Mouse (Mus musculus) left cerebral cortex, postnatal 14 days (tissue): Measurements from ENCODE around the gene Plcxd1. TPM values are rescaled to one million over a fixed set of nuclear protein-coding genes. Genes with fewer than 3 reads are reported as not detected.
A peak's percentile ranks its signal among the peaks of the same experiment; 100 is the strongest.
"Not testable (repeated sequence)": the region's sequence is repeated elsewhere in the genome, so short reads cannot be mapped to it uniquely, and the experiment has no call there.

Source experiments
- DNase-seq, 2 experiments: peaks; one replicate each; pipeline ENCODE4 v3.0.0; 2021 to 2022; ENCODE audit warnings: low spot score in 2 of 2, mixed read lengths in 1 of 2
- intact Hi-C: fragments of 180-260 bp; cut with DNase I; formaldehyde crosslinking; loops from one replicate; pipeline ENCODE4 v1.15.1; 2025
- total RNA-seq, 2 experiments: library from RNA; stranded (reverse); gene quantifications; 2 replicates each; pipeline ENCODE4 v1.2.3; 2021

Plcxd1 gene
- total RNA-seq, 2 experiments from 2014 or later: 8.6 to 8.7 TPM

DNA sequence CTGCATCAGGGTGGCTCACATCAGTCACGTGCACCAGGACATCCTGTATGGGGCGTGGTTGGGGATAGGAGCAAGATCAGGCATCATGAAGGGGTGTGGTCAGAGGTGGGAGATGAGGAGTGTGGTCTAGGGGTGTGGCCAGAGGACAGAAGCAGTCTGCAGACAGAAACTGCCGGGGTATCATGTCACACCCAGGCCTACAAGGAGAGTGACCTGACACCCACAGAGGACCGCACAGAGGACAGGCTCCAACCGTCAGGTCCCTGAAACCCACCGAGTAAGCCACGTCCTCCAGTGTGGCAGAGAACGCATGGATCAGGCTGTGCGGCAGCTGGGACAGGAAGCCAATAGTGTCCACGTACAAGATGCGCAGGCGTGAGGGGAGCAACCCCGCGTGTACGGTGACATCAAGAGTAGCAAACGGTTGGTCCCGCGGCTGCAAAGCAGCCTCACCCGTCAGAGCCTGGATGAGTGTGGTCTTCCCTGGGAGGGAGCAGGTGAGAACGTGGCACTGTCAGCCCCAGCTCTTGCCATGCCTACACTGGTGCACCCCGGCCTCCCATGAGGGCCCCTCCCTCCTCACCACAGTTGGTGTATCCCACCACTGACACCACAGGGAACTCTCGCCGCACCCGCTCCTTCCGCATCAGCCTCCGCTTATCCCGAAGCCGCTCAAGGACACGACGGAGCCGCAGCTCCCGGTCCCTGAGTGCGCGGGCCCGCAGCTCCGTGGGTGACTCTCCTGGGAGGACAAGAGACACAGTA, 5.0 kb downstream of the Plcxd1 start:
- intact Hi-C loops: loop anchor here (5.0 to 10.0 kb wide), 2 partner anchors 547 to 1440 kb away; partner anchors contain the start of genes Crlf2, Dgkq and Idua
- peak in 1 of 2 experiments; percentile 19 for DNase-seq

DNA sequence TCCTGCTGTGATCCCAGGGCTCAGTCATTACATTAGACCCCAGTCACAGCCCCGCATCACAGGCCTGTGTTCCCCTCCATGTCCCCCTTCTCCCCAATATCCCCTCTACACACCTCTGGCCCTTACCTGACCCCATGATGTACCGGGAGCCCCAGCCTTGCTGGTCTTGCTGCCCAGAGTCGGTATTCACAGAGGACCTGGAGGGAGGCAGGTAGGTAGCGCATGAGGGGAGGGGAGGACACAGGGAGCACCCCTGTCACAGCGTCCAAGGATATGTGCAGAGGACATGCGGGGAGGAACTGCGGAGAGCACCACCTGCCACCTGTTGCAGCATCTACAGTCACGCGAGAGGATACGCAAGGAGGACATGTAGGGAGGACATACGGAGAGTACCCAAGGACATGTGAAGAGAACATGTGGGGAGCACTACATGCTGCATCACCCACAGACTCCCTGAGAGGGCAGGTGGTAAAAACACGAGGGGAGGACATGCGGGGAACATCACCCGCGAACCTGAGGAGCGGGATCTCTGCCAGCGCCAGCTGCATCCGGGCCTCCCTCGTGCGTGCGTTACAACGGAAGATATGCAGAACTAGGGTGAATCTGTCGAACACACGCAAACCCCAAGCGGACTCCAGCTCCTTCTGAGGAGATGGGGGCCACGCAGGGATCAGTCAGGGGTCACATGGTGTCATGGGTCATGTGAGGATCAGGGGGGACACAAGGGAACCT, 6.5 kb downstream of the Plcxd1 start:
- intact Hi-C loops: loop anchor here (5.0 to 10.0 kb wide), 2 partner anchors 549 to 1442 kb away; partner anchors contain the start of genes Crlf2, Dgkq and Idua

GRCm38 (mm10) chr5:110106901-110107564, 7.3 kb downstream of the Plcxd1 start:
- peak; percentile 34 to 49 for DNase-seq
- intact Hi-C loops: loop anchor here (5.0 to 10.0 kb wide), 2 partner anchors 550 to 1442 kb away; partner anchors contain the start of genes Crlf2, Dgkq and Idua

More for the DNA sequence above, 6.5 kb downstream of the Plcxd1 start:
- peak; percentile 26 to 70 for DNase-seq

DNA sequence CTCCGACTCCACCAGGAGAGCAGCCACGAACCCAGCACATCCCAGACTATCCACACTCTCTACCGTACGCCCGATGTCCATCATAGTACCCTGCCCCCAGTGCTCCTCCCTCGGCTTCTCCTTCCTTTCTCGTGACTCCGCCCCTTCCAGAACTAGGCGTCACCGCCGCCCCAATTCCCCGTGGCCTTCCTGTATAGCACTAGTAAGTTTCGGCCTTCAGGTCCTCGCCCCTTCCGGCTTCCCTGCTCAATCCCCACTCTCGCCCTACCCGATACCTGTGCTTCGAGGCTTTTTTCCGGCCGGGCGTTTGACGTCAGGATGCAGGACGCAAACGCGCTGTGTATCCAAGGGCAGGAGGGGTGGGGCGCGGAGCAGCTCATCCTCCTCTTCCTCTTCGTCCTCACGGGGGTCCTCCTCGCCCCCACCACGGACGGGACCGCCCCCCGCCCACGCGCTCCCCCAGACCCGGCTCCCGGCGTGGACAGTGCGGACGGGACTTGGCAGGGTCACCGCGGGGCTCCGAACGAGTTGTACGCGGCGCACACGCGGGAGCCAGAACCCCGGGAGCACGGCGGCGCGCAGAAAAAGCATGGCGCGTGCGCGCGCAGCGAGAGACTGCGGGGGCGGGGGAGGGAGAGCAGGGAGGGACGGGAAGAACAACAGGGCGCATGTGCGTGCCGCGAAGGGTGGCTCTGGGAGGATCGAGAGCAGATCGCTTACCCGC, 8.0 kb downstream of the Plcxd1 start, which contains the start of gene Gtpbp6:
Gene Gtpbp6 (minus strand): TSS at position 617 of the 724 bp plus-strand sequence.
- intact Hi-C loops: loop anchor here (5.0 to 10.0 kb wide), 2 partner anchors 550 to 1443 kb away; partner anchors contain the start of genes Crlf2, Dgkq and Idua
- peak; percentile 94 to 97 for DNase-seq

DNA sequence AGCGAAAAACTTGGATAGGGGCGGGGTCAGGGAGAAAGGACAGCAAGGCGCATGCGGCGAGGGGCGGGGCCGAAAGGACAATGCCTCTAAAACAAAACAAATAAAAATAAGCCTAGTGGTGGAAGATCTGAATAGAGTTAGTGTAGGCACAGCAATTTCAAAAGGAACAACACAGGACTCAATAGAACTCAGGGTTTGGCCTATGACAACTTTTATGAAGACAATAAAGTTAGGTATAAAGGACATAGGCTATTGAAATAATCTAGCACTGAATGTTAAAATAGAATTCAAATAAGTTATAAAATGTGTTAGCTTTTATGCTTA, 8.5 kb downstream of the Plcxd1 start:
- intact Hi-C loops: loop anchor here (5.0 to 10.0 kb wide), 2 partner anchors 551 to 1443 kb away; partner anchors contain the start of genes Crlf2, Dgkq and Idua
- DNase-seq: no peak

DNA sequence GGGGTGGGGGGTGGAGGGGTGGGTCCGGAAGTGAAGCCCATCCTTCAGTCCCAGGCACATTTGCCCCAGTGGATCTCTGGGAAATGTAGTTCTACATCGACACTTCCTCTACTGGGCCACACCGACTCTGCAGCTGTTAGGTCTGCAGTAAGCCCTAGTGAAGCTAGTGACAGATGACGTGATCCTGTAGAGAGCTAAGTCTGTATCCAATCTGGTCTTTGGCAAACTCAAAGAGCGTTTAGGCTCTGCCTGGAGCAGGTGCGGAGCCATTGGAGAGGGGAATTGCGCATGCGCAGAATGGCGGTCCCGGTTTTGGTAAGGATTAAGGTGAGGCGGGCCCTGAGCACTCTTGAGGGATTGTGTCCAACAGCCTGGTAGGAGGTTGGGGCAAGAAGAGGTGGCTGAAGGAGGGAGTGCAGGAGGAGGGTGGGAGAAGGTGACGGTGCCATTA, 10.2 kb downstream of the Plcxd1 start, which contains the start of gene Zfp605:
Gene Zfp605 (plus strand): TSS at position 102 of the 451 bp plus-strand sequence.
- DNase-seq: peak; percentile 94
- intact Hi-C loops: loop anchor here (5.0 to 10.0 kb wide), 2 partner anchors 553 to 1445 kb away; partner anchors contain the start of genes Crlf2, Dgkq and Idua

DNA sequence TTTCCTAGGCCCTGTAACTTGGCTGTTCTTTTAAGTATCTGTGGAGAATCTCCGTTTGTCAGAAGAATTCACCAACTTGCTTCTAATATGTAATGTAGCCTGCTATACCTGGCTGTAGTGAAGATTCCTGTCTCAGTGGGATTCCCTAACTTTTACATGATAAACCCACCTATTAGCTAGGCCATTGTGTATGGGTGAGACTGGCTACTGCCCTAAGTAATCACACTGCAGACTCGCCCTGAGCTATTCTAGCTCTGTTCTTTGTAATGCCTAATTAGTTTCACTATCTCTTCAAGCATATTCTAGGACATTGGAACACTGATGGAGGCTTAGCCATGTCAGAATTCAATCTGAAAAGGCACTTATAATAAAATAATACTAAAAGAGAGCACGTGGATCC, 22.6 kb downstream of the Plcxd1 start:
- DNase-seq, intact Hi-C loops: not testable (repeated sequence)

DNA sequence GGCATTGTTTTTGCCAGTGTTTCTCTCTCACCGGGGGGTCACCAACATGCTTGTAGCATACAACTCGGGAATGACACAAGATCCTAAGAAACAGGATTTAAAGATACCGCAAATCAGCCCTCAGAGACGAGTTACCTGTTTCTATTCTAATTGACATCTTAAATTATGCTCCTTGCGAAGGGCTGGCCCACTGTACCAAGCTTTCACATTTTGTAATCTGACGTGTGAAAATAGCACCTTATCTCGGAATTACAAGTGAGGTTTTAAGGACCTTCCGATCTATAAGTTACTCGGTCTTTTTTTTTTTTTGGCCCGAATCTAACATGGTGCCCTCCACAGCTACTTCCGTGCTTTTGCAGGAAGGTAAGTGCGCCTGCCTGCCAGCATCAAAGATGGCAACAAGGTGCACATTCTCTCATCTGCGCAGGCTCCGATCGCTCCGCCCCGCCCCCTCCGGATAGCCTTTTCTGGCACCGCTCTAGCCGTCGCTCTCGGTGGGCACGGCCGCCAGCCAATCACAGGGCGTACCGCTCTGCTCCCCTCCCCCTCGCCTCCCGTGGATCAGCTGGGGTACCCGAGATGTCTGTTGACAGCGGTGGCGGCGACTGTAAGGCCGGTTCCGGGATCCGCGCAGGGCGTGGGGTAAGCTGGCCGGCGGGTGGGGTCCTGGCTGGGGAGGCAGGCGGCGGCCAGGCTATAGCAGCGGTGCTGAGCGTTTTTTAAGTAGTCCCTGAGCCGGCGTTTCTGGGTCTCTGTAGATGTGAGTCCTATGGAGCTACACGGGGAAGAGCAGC, 35.7 kb downstream of the Plcxd1 start, which contains the start of gene Chfr:
Gene Chfr (plus strand): TSS at position 550 of the 794 bp plus-strand sequence.
- intact Hi-C loops: loop anchor here (5.0 kb wide), 1 partner anchor 42 kb away; the partner anchor contains the start of gene Golga3
- DNase-seq: peak; percentile 100

- intact Hi-C loops: loop anchor here (5.0 kb wide), 1 partner anchor 41 kb away; the partner anchor contains the start of gene Golga3
These were observed 36.3 kb downstream of the Plcxd1 start for GRCm38 (mm10) chr5:110136087-110136464.

DNA sequence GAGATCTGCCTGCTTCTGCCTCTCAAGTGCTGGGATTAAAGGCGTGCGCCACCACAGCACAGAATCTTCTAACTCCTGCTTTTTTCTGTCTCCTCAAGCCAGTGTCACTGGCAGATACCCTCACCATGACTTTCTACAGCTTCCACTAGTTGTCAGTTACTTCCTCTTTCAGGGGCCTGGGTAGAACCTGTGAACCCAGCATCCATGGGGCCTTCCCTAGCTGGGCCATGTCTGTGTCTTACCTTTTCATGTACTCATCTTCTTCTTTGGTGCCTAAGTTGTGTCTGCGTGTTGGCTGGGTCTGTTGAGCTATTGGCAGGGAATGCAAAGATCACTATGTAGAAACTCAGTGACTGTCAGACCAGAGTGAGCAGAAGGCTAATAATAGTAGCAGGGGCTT, 38.0 kb downstream of the Plcxd1 start:
- intact Hi-C loops: loop anchor here (5.0 kb wide), 1 partner anchor 39 kb away; the partner anchor contains the start of gene Golga3
- DNase-seq: no peak

More at GRCm38 (mm10) chr5:110136087-110136464, 36.3 kb downstream of the Plcxd1 start:
- DNase-seq: no peak

DNA sequence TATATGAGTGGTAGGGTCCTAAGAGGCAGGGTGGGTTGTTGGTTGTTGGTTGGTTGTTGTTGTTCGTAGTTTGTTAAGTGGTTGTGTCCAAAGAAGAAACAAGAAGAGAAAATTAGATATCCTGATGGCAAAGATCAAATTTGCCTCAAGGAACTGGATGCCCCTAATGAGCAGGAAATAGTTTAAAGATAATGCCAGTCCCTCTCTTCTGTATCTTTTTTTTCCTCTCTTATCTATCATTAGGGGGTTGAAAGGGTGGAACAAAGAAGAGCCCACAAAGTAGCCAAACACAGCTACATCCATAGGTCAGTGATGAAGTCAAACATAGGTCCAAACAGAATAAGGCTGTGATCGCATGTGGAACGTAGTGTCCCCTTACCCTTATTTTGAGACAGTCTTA, 39.6 kb downstream of the Plcxd1 start:
- intact Hi-C loops: loop anchor here (5.0 kb wide), 1 partner anchor 38 kb away; the partner anchor contains the start of gene Golga3
- DNase-seq: no peak

GRCm38 (mm10) chr5:110140424-110140823, 40.7 kb downstream of the Plcxd1 start:
- intact Hi-C loops: no loop called here

GRCm38 (mm10) chr5:110142309-110142708, 42.5 kb downstream of the Plcxd1 start:
- DNase-seq: no peak
- intact Hi-C loops: no loop called here

More at GRCm38 (mm10) chr5:110140424-110140823, 40.7 kb downstream of the Plcxd1 start:
- DNase-seq: no peak

DNA sequence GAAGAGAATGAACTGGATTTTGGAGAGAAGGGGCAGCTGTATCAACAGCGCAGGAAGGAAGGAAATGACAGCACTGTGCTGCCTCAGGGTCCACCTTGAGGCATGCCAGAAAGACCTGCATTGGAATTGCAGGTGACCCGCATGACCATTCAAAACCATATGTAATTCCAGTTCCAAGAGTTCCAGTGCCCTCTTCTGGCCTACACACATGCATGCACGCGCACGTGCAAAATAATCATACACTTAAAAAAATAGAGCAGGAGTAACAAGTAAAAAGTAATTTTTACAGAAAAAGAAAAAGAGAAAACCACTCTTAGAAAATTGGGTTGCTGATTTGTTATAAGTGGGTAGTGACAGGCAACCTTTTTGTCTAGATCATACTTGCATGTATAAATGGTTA, 43.2 kb downstream of the Plcxd1 start:
- DNase-seq: no peak
- intact Hi-C loops: no loop called here
